Comparison of ENCODE assay signal across 15 mouse cellular contexts in the genomic region with DNA sequence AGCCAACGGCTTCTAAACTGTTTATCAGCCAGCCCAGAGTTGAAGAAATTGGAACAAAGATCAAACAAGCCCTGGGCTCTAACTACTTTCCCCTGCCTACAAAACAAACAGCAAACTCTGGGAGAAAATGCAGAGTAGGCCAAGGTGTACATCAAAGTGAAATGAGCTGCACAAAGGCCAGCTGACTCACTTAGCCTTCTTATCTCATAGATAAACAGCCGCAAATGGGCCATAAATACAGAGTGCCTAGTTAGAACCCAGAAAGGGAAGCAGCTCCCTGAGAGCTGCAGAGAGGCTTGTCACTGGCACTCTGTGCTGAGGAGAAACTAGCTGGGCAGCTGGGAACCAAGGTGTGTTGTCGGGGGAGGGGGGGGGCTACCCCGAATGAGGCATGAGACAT. TPM values are rescaled to one million over a fixed set of nuclear protein-coding genes. Genes with fewer than 3 reads are reported as not detected.
DNase-seq lines count a peak whose midpoint lies in the region; ATAC-seq lines count a peak whose summit lies in the region.
"Had no signal": no experiment of that assay in that cellular context is flagged by ENCODE, and none has a peak within 500 bp of the region (broad histone marks: within the 10 kb centered on the region; RNA-seq: fewer than 3 reads in every experiment).

No protein-coding gene starts in this region.

- no peaks in the 10 kb centered on the region for H3K36me3 ChIP-seq in heart, embryonic 16.5 days (ENCODE audit: control insufficient read depth, insufficient read depth)
- H3K36me3 ChIP-seq in liver, embryonic 16.5 days (ENCODE audit: control insufficient read depth, insufficient read depth) = no peaks in the 10 kb centered on the region
- H3K36me3 ChIP-seq: kidney, embryonic 15.5 days; limb, embryonic 13.5 days had no signal

- 10% methylated on average over 4 of the region's 4 CpGs for WGBS in heart, embryonic 16.5 days
- 8% methylated on average over 4 of the region's 4 CpGs for WGBS in liver, embryonic 16.5 days (ENCODE audit: insufficient replicate concordance)

- H3K9ac ChIP-seq in heart, embryonic 16.5 days (ENCODE audit: low read length) = no peak overlapping the region
- H3K9ac ChIP-seq in liver, embryonic 16.5 days (ENCODE audit: low read depth, low read length) = no peak overlapping the region
- H3K9ac ChIP-seq: kidney, embryonic 15.5 days; limb, embryonic 13.5 days had no signal

- ATAC-seq in heart, embryonic 16.5 days (replicated peaks; ENCODE audit: extremely low read depth, insufficient read depth, low FRiP score) = peak; percentile 65
- ATAC-seq in erythroid progenitor cell, adult 5-6 weeks (replicated peaks; ENCODE audit: low FRiP score, poor library complexity, severe bottlenecking) = 0 out of 2 replicates have a peak, but pooled peaks have one; percentile 19
- ATAC-seq in liver, embryonic 16.5 days (ENCODE audit: low read depth) = peak; percentile 55; the same call in 1 of the 2 replicates
- ATAC-seq in frontal cortex, adult (ENCODE audit: low TSS enrichment) = no peak

- H3K4me1 ChIP-seq in heart, embryonic 16.5 days (ENCODE audit: control insufficient read depth, insufficient read depth, low read length) = peaks cover 7% of the 10 kb centered on the region; the same call in 1 of the 2 replicates
- H3K4me1 ChIP-seq in liver, embryonic 16.5 days (ENCODE audit: control insufficient read depth, low read depth, low read length) = peaks cover 7% of the 10 kb centered on the region
- H3K4me1 ChIP-seq: limb, embryonic 13.5 days had no signal

- no peak overlapping the region for H3K4me2 ChIP-seq in heart, embryonic 16.5 days (ENCODE audit: low read depth, low read length)
- H3K4me2 ChIP-seq in liver, embryonic 16.5 days (ENCODE audit: low read depth, low read length) = no peak overlapping the region
- H3K4me2 ChIP-seq: kidney, embryonic 15.5 days; limb, embryonic 13.5 days had no signal

- H3K9me3 ChIP-seq in heart, embryonic 16.5 days (replicated peaks; ENCODE audit: control insufficient read depth, low read length) = no peaks in the 10 kb centered on the region
- H3K9me3 ChIP-seq in liver, embryonic 16.5 days (replicated peaks; ENCODE audit: control insufficient read depth, low read length) = no peaks in the 10 kb centered on the region
- H3K9me3 ChIP-seq: kidney, embryonic 15.5 days; limb, embryonic 13.5 days had no signal

- DNase-seq in heart, adult 9 months (ENCODE audit: low spot score in 2 of 2) = no peak
- DNase-seq in MEL-GATA-1-ER (ENCODE audit: extremely low read depth, low read depth) = peak; percentile 68
- DNase-seq in T-cell, adult 2 months (ENCODE audit: low spot score) = no peak
- DNase-seq in spleen, postnatal 36 days (ENCODE audit: low spot score in 2 of 2) = no peak
- DNase-seq: cerebellum, adult 11 months; spleen, adult 18-20 months; thymus, postnatal 25 days had no signal

- no peak overlapping the region for H3K4me3 ChIP-seq in heart, embryonic 16.5 days (ENCODE audit: low read length)
- no peak overlapping the region for H3K4me3 ChIP-seq in liver, embryonic 16.5 days (ENCODE audit: low read depth, low read length)
- H3K4me3 ChIP-seq: erythroblast, embryonic 14.5 days; kidney, embryonic 15.5 days; limb, embryonic 13.5 days had no signal

- H3K27ac ChIP-seq in heart, embryonic 16.5 days (ENCODE audit: low read length) = no peak overlapping the region
- no peak overlapping the region for H3K27ac ChIP-seq in liver, embryonic 16.5 days (ENCODE audit: low read length)
- H3K27ac ChIP-seq: kidney, embryonic 15.5 days; limb, embryonic 13.5 days had no signal

- no peaks in the 10 kb centered on the region for H3K27me3 ChIP-seq in heart, embryonic 16.5 days (ENCODE audit: control insufficient read depth, insufficient read depth, low read length)
- no peaks in the 10 kb centered on the region for H3K27me3 ChIP-seq in liver, embryonic 16.5 days (ENCODE audit: control insufficient read depth, insufficient read depth, low read depth, low read length)
- H3K27me3 ChIP-seq: CH12.LX; kidney, embryonic 15.5 days; limb, embryonic 13.5 days had no signal

RNA-seq across cellular contexts. Expression of a gene that starts 23.2 kb away (rescaled TPM):
- polyA plus RNA-seq in heart, embryonic 16.5 days (2015; fragmentation: Nextera tagmentation; extraction: Ambion mirVana) = 4.6 and 5.6 TPM in 2 replicates
- 9.2 and 12.3 TPM in 2 replicates for total RNA-seq in erythroid progenitor cell, adult 5-6 weeks (2015; ENCODE audit: low replicate concordance)
- 10.5 and 11.8 TPM in 2 replicates for total RNA-seq in erythroid progenitor cell, adult 5-6 weeks (2017; ENCODE audit: low replicate concordance)
- 1.9 and 2.1 TPM in 2 replicates for polyA plus RNA-seq in liver, embryonic 16.5 days (2015; fragmentation: Nextera tagmentation; extraction: Ambion mirVana)

RNA-seq across cellular contexts. Expression of a gene that starts 55.3 kb away (rescaled TPM):
- 76.3 and 79.3 TPM in 2 replicates for polyA plus RNA-seq in heart, embryonic 16.5 days (2015; fragmentation: Nextera tagmentation; extraction: Ambion mirVana)
- 16.3 and 24.1 TPM in 2 replicates for total RNA-seq in erythroid progenitor cell, adult 5-6 weeks (2015; ENCODE audit: low replicate concordance)
- 18.5 and 30.5 TPM in 2 replicates for total RNA-seq in erythroid progenitor cell, adult 5-6 weeks (2017; ENCODE audit: low replicate concordance)
- polyA plus RNA-seq in liver, embryonic 16.5 days (2015; fragmentation: Nextera tagmentation; extraction: Ambion mirVana) = 155 and 157 TPM in 2 replicates
